ENCODE assay signal across 17 mouse cellular contexts in genomic region chr4:104705664-104706645, GRCm38 (mm10).
DNase-seq lines count a peak whose midpoint lies in the region; ATAC-seq and TF ChIP-seq lines count a peak whose summit lies in the region.
"Had no signal": no experiment of that assay in that cellular context is flagged by ENCODE, and none has a peak within 500 bp of the region (broad histone marks: within the 10 kb centered on the region; RNA-seq: fewer than 3 reads in every experiment).

No protein-coding gene starts in this region.

- no peak for TF ChIP-seq POLR2A in cerebellum, adult 2 months (IDR thresholded peaks at IDR 0.05; ENCODE audit: borderline replicate concordance, insufficient read depth, low read length)

- no peak overlapping the region for H3K4me3 ChIP-seq in forebrain, embryonic 15.5 days
- no peak overlapping the region for H3K4me3 ChIP-seq in forebrain, embryonic 12.5 days (replicated peaks)
- H3K4me3 ChIP-seq in cerebellum, adult 2 months (replicated peaks; ENCODE audit: insufficient read depth, low read depth, low read length): no peak overlapping the region
- H3K4me3 ChIP-seq: hindbrain, embryonic 10.5 days; limb, embryonic 15.5 days; megakaryocyte, embryonic 14.5 days; neural tube, embryonic 12.5 days had no signal

- intact Hi-C loops in left cerebral cortex, postnatal 4 days (cut with DNase I): no loop called here
- intact Hi-C loops in left cerebral cortex, postnatal 14 days (cut with DNase I): no loop called here

- H3K9me3 ChIP-seq in forebrain, embryonic 15.5 days: no peaks in the 10 kb centered on the region
- no peaks in the 10 kb centered on the region for H3K9me3 ChIP-seq in forebrain, embryonic 12.5 days
- H3K9me3 ChIP-seq: hindbrain, embryonic 10.5 days; limb, embryonic 15.5 days; neural tube, embryonic 12.5 days had no signal

- peak; percentile 70 for ATAC-seq in forebrain, embryonic 15.5 days (replicated peaks)
- ATAC-seq in forebrain, embryonic 12.5 days (ENCODE audit: low FRiP score): no peak
- ATAC-seq in megakaryocyte progenitor cell, adult 5-6 weeks (replicated peaks; ENCODE audit: poor library complexity): peak; percentile 86

- H3K36me3 ChIP-seq in forebrain, embryonic 15.5 days: no peaks in the 10 kb centered on the region
- H3K36me3 ChIP-seq in forebrain, embryonic 12.5 days (replicated peaks): no peaks in the 10 kb centered on the region
- H3K36me3 ChIP-seq: G1E; hindbrain, embryonic 10.5 days; limb, embryonic 15.5 days; neural tube, embryonic 12.5 days had no signal

- H3K4me2 ChIP-seq in forebrain, embryonic 15.5 days (replicated peaks): no peak overlapping the region
- H3K4me2 ChIP-seq in forebrain, embryonic 12.5 days: no peak overlapping the region
- H3K4me2 ChIP-seq: limb, embryonic 15.5 days; neural tube, embryonic 12.5 days had no signal

- no peak for TF ChIP-seq CTCF in cerebellum, adult 2 months (IDR thresholded peaks at IDR 0.05; ENCODE audit: borderline replicate concordance, insufficient read depth, low read depth, low read length)

- DNase-seq in left cerebral cortex, postnatal 4 days: peak; percentile 29
- DNase-seq in left cerebral cortex, postnatal 14 days (ENCODE audit: low spot score in 2 of 2): no peak
- DNase-seq in cerebellum, adult 2 months: peak; percentile 68 to 82
- DNase-seq in spleen, postnatal 10 days (ENCODE audit: low spot score in 2 of 2): no peak
- no peak for DNase-seq in urinary bladder, postnatal 14 days (ENCODE audit: low spot score)
- DNase-seq: gastrocnemius, postnatal 10 days; kidney, adult 8-10 months; right cerebral cortex, postnatal 14 days had no signal

- H3K27ac ChIP-seq in forebrain, embryonic 15.5 days (replicated peaks): peak overlapping the region; percentile 74
- no peak overlapping the region for H3K27ac ChIP-seq in forebrain, embryonic 12.5 days
- H3K27ac ChIP-seq in cerebellum, adult 2 months (ENCODE audit: insufficient read depth, low read length): peak overlapping the region; percentile 4
- H3K27ac ChIP-seq: hindbrain, embryonic 10.5 days; limb, embryonic 15.5 days; neural tube, embryonic 12.5 days; stomach, postnatal 0 days had no signal

- H3K9ac ChIP-seq in forebrain, embryonic 15.5 days (replicated peaks): no peak overlapping the region
- H3K9ac ChIP-seq in forebrain, embryonic 12.5 days: no peak overlapping the region
- H3K9ac ChIP-seq: limb, embryonic 15.5 days; neural tube, embryonic 12.5 days had no signal

- H3K4me1 ChIP-seq in forebrain, embryonic 15.5 days: peaks cover 30% of the 10 kb centered on the region
- H3K4me1 ChIP-seq in forebrain, embryonic 12.5 days: peaks cover 27% of the 10 kb centered on the region
- H3K4me1 ChIP-seq in cerebellum, adult 2 months (ENCODE audit: control insufficient read depth, insufficient read depth, low read length): peaks cover 17% of the 10 kb centered on the region
- H3K4me1 ChIP-seq: megakaryocyte, embryonic 14.5 days; neural tube, embryonic 12.5 days had no signal

- no peaks in the 10 kb centered on the region for H3K27me3 ChIP-seq in forebrain, embryonic 15.5 days
- no peaks in the 10 kb centered on the region for H3K27me3 ChIP-seq in forebrain, embryonic 12.5 days
- H3K27me3 ChIP-seq in cerebellum, adult 2 months (ENCODE audit: control insufficient read depth, insufficient read depth, low read length): no peaks in the 10 kb centered on the region
- H3K27me3 ChIP-seq: megakaryocyte, embryonic 14.5 days; neural tube, embryonic 12.5 days had no signal

- 45% methylated on average over 10 of the region's 10 CpGs for WGBS in forebrain, embryonic 15.5 days
- WGBS in forebrain, embryonic 12.5 days: 77% methylated on average over 10 of the region's 10 CpGs
- 15% methylated on average over 10 of the region's 10 CpGs for whole genome bisulfite sequencing in cerebellum, adult 2 months

Comparison
In these comparisons a context has a peak if more than half of its experiments do, and no peak if none do; other contexts are left out.
1. DNase-seq: peak in left cerebral cortex, postnatal 4 days (single experiment) and cerebellum, adult 2 months (2 of 2); none in left cerebral cortex, postnatal 14 days (0 of 2), spleen, postnatal 10 days (0 of 2) and urinary bladder, postnatal 14 days (single experiment).